11 mouse cellular contexts compared by ENCODE assay signal in the genomic region with DNA sequence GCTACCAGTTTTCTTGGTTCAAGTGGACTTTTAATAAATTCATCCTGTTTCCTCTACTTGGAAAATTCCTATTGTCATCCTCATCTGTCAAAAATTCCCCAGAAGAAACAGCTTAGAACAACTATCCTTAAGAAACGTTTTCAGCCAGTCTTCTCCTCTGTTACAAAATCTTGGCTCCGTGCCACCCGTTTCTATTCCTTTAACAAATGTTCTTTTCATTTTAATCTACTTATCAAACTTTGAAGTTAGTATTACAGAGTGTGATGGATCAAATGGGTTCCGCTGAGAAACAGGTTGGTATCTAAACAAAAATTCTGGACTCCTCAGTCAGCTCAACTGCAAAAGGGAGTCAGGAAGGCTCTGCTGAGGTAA. TPM values are rescaled to one million over a fixed set of nuclear protein-coding genes. Genes with fewer than 3 reads are reported as not detected.
DNase-seq lines count a peak whose midpoint lies in the region; ATAC-seq and TF ChIP-seq lines count a peak whose summit lies in the region.
"Had no signal": no experiment of that assay in that cellular context is flagged by ENCODE, and none has a peak within 500 bp of the region (broad histone marks: within the 10 kb centered on the region; RNA-seq: fewer than 3 reads in every experiment).

No protein-coding gene starts in this region.

- H3K36me3 ChIP-seq in forebrain, embryonic 14.5 days (ENCODE audit: control insufficient read depth, insufficient read depth, low read length) = no peaks in the 10 kb centered on the region
- H3K36me3 ChIP-seq in midbrain, embryonic 13.5 days = no peaks in the 10 kb centered on the region
- H3K36me3 ChIP-seq: embryonic facial prominence, embryonic 15.5 days had no signal

- no peak for ATAC-seq in forebrain, embryonic 14.5 days
- ATAC-seq in midbrain, embryonic 13.5 days = no peak

- no peaks in the 10 kb centered on the region; the same call in 1 of the 2 replicates for H3K27me3 ChIP-seq in forebrain, embryonic 14.5 days (replicated peaks; ENCODE audit: control insufficient read depth, insufficient read depth, low read length)
- no peaks in the 10 kb centered on the region; the same call in 1 of the 2 replicates for H3K27me3 ChIP-seq in midbrain, embryonic 13.5 days

- DNase-seq in layer of hippocampus, adult 2 months (ENCODE audit: low spot score in 2 of 2) = no peak
- DNase-seq in layer of hippocampus, postnatal 14 days (ENCODE audit: low spot score in 2 of 2) = no peak
- DNase-seq in brain, embryonic 14.5 days (ENCODE audit: low read depth) = peak; percentile 13
- no peak for DNase-seq in forebrain, embryonic 14.5 days (ENCODE audit: low spot score)
- no peak for DNase-seq in heart, postnatal 14 days
- no peak for DNase-seq in layer of hippocampus, adult 9-11 months
- DNase-seq in heart, adult 8-10 months (ENCODE audit: low spot score) = no peak

- H3K9ac ChIP-seq in forebrain, embryonic 14.5 days (ENCODE audit: low read length) = no peak overlapping the region
- peak overlapping the region; percentile 80; the same call in 1 of the 2 replicates for H3K9ac ChIP-seq in midbrain, embryonic 13.5 days (replicated peaks)
- H3K9ac ChIP-seq: embryonic facial prominence, embryonic 15.5 days; liver, embryonic 14.5 days had no signal

- TF ChIP-seq CTCF in layer of hippocampus, adult 2 months (conservative IDR thresholded peaks at IDR 0.05) = no peak
- no peak for TF ChIP-seq CTCF in brain, embryonic 14.5 days (IDR thresholded peaks at IDR 0.05; ENCODE audit: borderline replicate concordance, extremely low read depth, insufficient read depth, insufficient read length)

- H3K4me1 ChIP-seq in forebrain, embryonic 14.5 days (ENCODE audit: control insufficient read depth, insufficient read depth, low read length) = peaks cover 5% of the 10 kb centered on the region
- peaks cover 17% of the 10 kb centered on the region for H3K4me1 ChIP-seq in midbrain, embryonic 13.5 days (replicated peaks)

- 71% methylated on average over 4 of the region's 4 CpGs for WGBS in forebrain, embryonic 14.5 days
- WGBS in midbrain, embryonic 13.5 days = 79% methylated on average over 4 of the region's 4 CpGs

- H3K4me2 ChIP-seq in forebrain, embryonic 14.5 days (ENCODE audit: low read length) = peak overlapping the region; percentile 72; the same call in 1 of the 2 replicates
- peak overlapping the region; percentile 63 for H3K4me2 ChIP-seq in midbrain, embryonic 13.5 days (replicated peaks)

- no peak overlapping the region for H3K27ac ChIP-seq in layer of hippocampus, adult 2 months
- no peak overlapping the region for H3K27ac ChIP-seq in forebrain, embryonic 14.5 days (ENCODE audit: low read depth, low read length)
- H3K27ac ChIP-seq in midbrain, embryonic 13.5 days = no peak overlapping the region
- H3K27ac ChIP-seq: embryonic facial prominence, embryonic 15.5 days; liver, embryonic 14.5 days; macrophage had no signal

- no peak for TF ChIP-seq POLR2A in brain, embryonic 14.5 days (IDR thresholded peaks at IDR 0.05; ENCODE audit: borderline replicate concordance, extremely low read depth, insufficient read depth, insufficient read length, poor library complexity, severe bottlenecking)

- intact Hi-C loops in heart, postnatal 14 days (cut with DNase I) = no loop called here

- peak overlapping the region; percentile 82 for H3K4me3 ChIP-seq in layer of hippocampus, adult 2 months
- H3K4me3 ChIP-seq in forebrain, embryonic 14.5 days (ENCODE audit: low read depth, low read length) = peak overlapping the region; percentile 73; the same call in 1 of the 2 replicates
- H3K4me3 ChIP-seq in midbrain, embryonic 13.5 days (replicated peaks) = peak overlapping the region; percentile 74

- no peaks in the 10 kb centered on the region for H3K9me3 ChIP-seq in forebrain, embryonic 14.5 days (replicated peaks; ENCODE audit: control insufficient read depth, low read length)
- H3K9me3 ChIP-seq in midbrain, embryonic 13.5 days = no peaks in the 10 kb centered on the region
- H3K9me3 ChIP-seq: embryonic facial prominence, embryonic 15.5 days had no signal

RNA-seq across cellular contexts. Expression of gene Ric3, which starts 0.7 kb away (rescaled TPM):
- 10 to 100 TPM; 69.6 to 72.0 TPM for total RNA-seq in layer of hippocampus, adult 2 months (2021)
- 10 to 100 TPM; 54.0 to 57.9 TPM for total RNA-seq in layer of hippocampus, postnatal 14 days (2021)
- 22.3 and 25.0 TPM in 2 replicates for polyA plus RNA-seq in brain, embryonic 14.5 days (2012; rRNA removed)
- 27.2 and 29.1 TPM in 2 replicates for polyA plus RNA-seq in forebrain, embryonic 14.5 days (2014; fragmentation: Nextera tagmentation; extraction: Ambion mirVana)
- polyA plus RNA-seq in midbrain, embryonic 13.5 days (2015; fragmentation: Nextera tagmentation; extraction: Ambion mirVana) = 30.6 and 34.0 TPM in 2 replicates
- total RNA-seq in heart, postnatal 14 days (2021) = under 1 TPM; 0.55 to 0.95 TPM
- total RNA-seq in heart, adult 8-10 months (2022) = 1 to 10 TPM; 2.1 to 5.0 (median 2.9) TPM

Comparison
In these comparisons a context has a peak if more than half of its experiments do, and no peak if none do; other contexts are left out.
1. RNA of gene Ric3, which starts 0.7 kb away (total RNA-seq): 69.6 to 72.0 TPM in layer of hippocampus, adult 2 months and 54.0 to 57.9 TPM in layer of hippocampus, postnatal 14 days; 2.1 to 5.0 TPM in heart, adult 8-10 months and 0.55 to 0.95 TPM in heart, postnatal 14 days; every median in the first group is over 4 times any median in the second.
2. Peak in every context shown above with its lines, with median percentiles within 50 percentile points of each other: H3K4me3 ChIP-seq.